Mouse (Mus musculus) neural tube, embryonic 11.5 days (tissue): Measurements from ENCODE around the gene Coro6. TPM values are rescaled to one million over a fixed set of nuclear protein-coding genes. Genes with fewer than 3 reads are reported as not detected.

Experiments
- ATAC-seq: fragments of 200-750 bp; cut with Nextera tagmentation; 2 replicates; pipeline ENCODE4 v1.8.0; 2017; ENCODE audit warnings: moderate number of reproducible peaks, mild to moderate bottlenecking, moderate TSS enrichment, moderate library complexity; ENCODE audit not compliant: insufficient read depth, low FRiP score, low TSS enrichment
- DNase-seq: peaks from one replicate; pipeline ENCODE4 v3.0.0-alpha.2; 2015; ENCODE audit warnings: low spot score
- H3K27ac ChIP-seq: fragments of 300-500 bp; sonication (generic); 2 replicates; pipeline ENCODE4 v1.5.1; 2014; ENCODE audit warnings: low read depth, mild to moderate bottlenecking, low read length
- H3K27me3 ChIP-seq: fragments of 300-500 bp; sonication (generic); 2 replicates; pipeline ENCODE4 v1.6.1; 2014; ENCODE audit warnings: mild to moderate bottlenecking, low read length, mixed read lengths; ENCODE audit not compliant: control insufficient read depth, insufficient read depth
- H3K36me3 ChIP-seq: fragments of 300-500 bp; sonication (generic); 2 replicates; pipeline ENCODE4 v1.6.1; 2014; ENCODE audit warnings: mild to moderate bottlenecking, low read length, moderate library complexity, mixed read lengths; ENCODE audit not compliant: control insufficient read depth, insufficient read depth
- H3K4me1 ChIP-seq: fragments of 300-500 bp; sonication (generic); 2 replicates; pipeline ENCODE4 v1.6.1; 2014; ENCODE audit warnings: low read length, mixed read lengths; ENCODE audit not compliant: control insufficient read depth, insufficient read depth
- H3K4me2 ChIP-seq: fragments of 300-500 bp; sonication (generic); 2 replicates; pipeline ENCODE4 v1.6.1; 2014; ENCODE audit warnings: low read depth, mild to moderate bottlenecking, moderate library complexity
- H3K4me3 ChIP-seq: fragments of 300-500 bp; sonication (generic); 2 replicates; pipeline ENCODE4 v1.5.1; 2014; ENCODE audit warnings: low read depth, low read length
- H3K9ac ChIP-seq: fragments of 300-500 bp; sonication (generic); 2 replicates; pipeline ENCODE4 v1.6.1; 2014; ENCODE audit warnings: mild to moderate bottlenecking, low read length
- H3K9me3 ChIP-seq: fragments of 300-500 bp; sonication (generic); 2 replicates; pipeline ENCODE4 v1.6.1; 2016; ENCODE audit warnings: low read length; ENCODE audit not compliant: control insufficient read depth
- WGBS: fragments of 180-500 bp; shearing (Covaris S2); extraction: QIAGEN DNeasy Blood & Tissue Kit; methylation state at CpG from one replicate; pipeline ENCODE4 v1.1.7; 2014; 5-methylcytosine and 5-hydroxymethylcytosine counted together
- polyA plus RNA-seq: library from polyadenylated mRNA; unstranded; fragments of >200 nt; fragmentation: Nextera tagmentation; extraction: Ambion mirVana; gene quantifications from 2 replicates; pipeline ENCODE4 v1.2.1, GENCODE M21; 2014

Gene Coro6
- polyA plus RNA-seq, 1 experiment from 2014 or later, result 0.41 TPM

- no peaks in the 10 kb centered on the region for H3K9me3 ChIP-seq
- DNase-seq, result peak; percentile 4
- 88% methylated on average over 6 of the region's 6 CpGs for WGBS
Observed at GRCm38 (mm10) chr11:77456866-77457265, 5.3 kb upstream of the Coro6 start.

GRCm38 (mm10) chr11:77461856-77462255, 355 bp upstream of the Coro6 start:
- peak overlapping the region; percentile 80 for H3K4me2 ChIP-seq
- H3K36me3 ChIP-seq, result no peaks in the 10 kb centered on the region
- peak overlapping the region; percentile 47 for H3K4me3 ChIP-seq
- 2% methylated on average over 6 of the region's 6 CpGs for WGBS
- ATAC-seq, result no peak
- H3K27me3 ChIP-seq, result peaks cover 36% of the 10 kb centered on the region
- H3K4me1 ChIP-seq, result no peaks in the 10 kb centered on the region
- H3K9me3 ChIP-seq, result no peaks in the 10 kb centered on the region
- no peak overlapping the region for H3K9ac ChIP-seq
- no peak overlapping the region for H3K27ac ChIP-seq
- no peak for DNase-seq

More at GRCm38 (mm10) chr11:77456866-77457265, 5.3 kb upstream of the Coro6 start:
- no peaks in the 10 kb centered on the region; the same call in 1 of the 2 replicates for H3K36me3 ChIP-seq
- no peak overlapping the region for H3K4me2 ChIP-seq
- H3K4me1 ChIP-seq, result no peaks in the 10 kb centered on the region
- H3K27me3 ChIP-seq, result peaks cover 2% of the 10 kb centered on the region
- H3K27ac ChIP-seq, result no peak overlapping the region
- no peak for ATAC-seq
- H3K4me3 ChIP-seq, result no peak overlapping the region
- no peak overlapping the region for H3K9ac ChIP-seq

GRCm38 (mm10) chr11:77463101-77463445, 862 bp downstream of the Coro6 start:
- H3K9ac ChIP-seq, result no peak overlapping the region
- H3K4me2 ChIP-seq, result peak overlapping the region; percentile 80

DNA sequence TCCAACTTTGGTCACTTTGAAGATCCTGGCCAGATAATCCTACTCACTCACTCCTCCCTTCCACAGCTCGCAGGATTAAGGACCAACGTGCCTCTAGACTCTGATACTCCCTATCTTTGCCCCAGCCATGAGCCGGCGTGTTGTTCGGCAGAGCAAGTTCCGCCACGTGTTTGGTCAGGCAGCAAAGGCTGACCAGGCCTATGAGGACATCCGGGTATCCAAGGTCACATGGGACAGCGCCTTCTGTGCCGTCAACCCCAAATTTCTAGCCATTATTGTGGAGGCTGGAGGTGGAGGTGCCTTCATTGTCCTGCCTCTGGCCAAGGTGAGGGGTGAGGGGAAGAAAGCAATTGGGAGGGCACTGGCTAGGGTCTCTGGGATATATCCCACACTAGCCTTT, 1.6 kb downstream of the Coro6 start:
- Histone ChIP-seq H3K9ac (no peak overlapping the region), H3K4me3 (no peak overlapping the region), H3K36me3 (no peaks in the 10 kb centered on the region), H3K9me3 (no peaks in the 10 kb centered on the region), H3K27ac (no peak overlapping the region), H3K27me3 (peaks cover 46% of the 10 kb centered on the region), H3K4me1 (no peaks in the 10 kb centered on the region), H3K4me2 (no peak overlapping the region)
- no peak for DNase-seq
- no peak for ATAC-seq
- WGBS, result 80% methylated on average over 10 of the region's 10 CpGs

More at GRCm38 (mm10) chr11:77463101-77463445, 862 bp downstream of the Coro6 start:
- WGBS, result 45% methylated on average over 8 of the region's 8 CpGs
- no peak overlapping the region for H3K4me3 ChIP-seq
- H3K36me3 ChIP-seq, result no peaks in the 10 kb centered on the region
- no peak overlapping the region for H3K27ac ChIP-seq
- H3K27me3 ChIP-seq, result peaks cover 46% of the 10 kb centered on the region
- no peak for ATAC-seq
- no peaks in the 10 kb centered on the region for H3K4me1 ChIP-seq
- no peak for DNase-seq
- no peaks in the 10 kb centered on the region for H3K9me3 ChIP-seq

DNA sequence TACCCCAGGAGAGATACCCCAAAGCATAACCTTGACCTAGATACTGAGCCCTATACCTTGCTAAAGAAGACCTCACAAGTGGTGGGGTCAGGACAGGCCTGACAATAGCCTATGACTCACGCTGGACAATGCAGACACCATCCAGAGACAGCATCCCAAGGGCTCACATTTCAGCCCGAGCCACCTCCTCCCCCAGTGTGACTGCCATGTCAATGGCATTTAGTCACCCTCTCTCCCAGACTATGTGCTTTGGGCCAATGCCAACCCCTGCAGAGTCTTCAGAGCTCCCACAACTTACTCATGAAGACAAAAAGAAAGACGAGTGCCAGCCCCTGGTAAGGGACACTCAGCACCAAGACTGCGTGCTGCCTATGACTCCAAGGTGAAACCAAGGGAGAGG, 2.5 kb downstream of the Coro6 start:
- no peak overlapping the region for H3K4me2 ChIP-seq
- H3K9ac ChIP-seq, result no peak overlapping the region
- DNase-seq (no peak), ATAC-seq (no peak)
- no peaks in the 10 kb centered on the region for H3K36me3 ChIP-seq
- no peak overlapping the region for H3K27ac ChIP-seq
- H3K4me1 ChIP-seq, result no peaks in the 10 kb centered on the region
- H3K4me3 ChIP-seq, result no peak overlapping the region
- H3K27me3 ChIP-seq, result peaks cover 46% of the 10 kb centered on the region
- 49% methylated on average over 4 of the region's 4 CpGs for WGBS
- no peaks in the 10 kb centered on the region for H3K9me3 ChIP-seq

DNA sequence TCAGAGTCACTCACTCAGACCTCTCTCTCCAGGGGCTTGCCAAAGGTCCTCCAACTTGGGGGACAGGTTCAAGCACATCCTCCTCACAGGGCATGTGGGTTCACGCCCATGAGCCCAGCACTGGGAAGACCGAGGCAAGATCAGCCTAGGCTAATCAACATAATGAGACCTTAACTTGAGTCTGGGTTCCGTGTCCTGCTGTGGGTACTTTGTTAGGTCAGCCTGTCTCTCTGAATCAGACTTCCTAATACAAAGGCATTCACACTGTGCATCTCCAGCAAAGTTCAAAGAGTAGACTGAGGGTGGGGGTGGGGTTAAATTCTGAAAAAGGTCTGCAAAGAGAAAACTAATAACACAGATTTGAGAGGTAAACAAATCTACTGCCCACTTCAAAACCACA, 2.9 kb downstream of the Coro6 start:
- ATAC-seq, result no peak
- Histone ChIP-seq H3K4me1 (no peaks in the 10 kb centered on the region), H3K4me2 (no peak overlapping the region), H3K4me3 (no peak overlapping the region), H3K27me3 (peaks cover 46% of the 10 kb centered on the region), H3K9ac (no peak overlapping the region), H3K36me3 (no peaks in the 10 kb centered on the region), H3K27ac (no peak overlapping the region), H3K9me3 (no peaks in the 10 kb centered on the region)
- WGBS, result 51% methylated on average over 3 of the region's 3 CpGs
- no peak for DNase-seq

- no peak for ATAC-seq
- 41% methylated on average over 9 of the region's 9 CpGs for WGBS
Observed at GRCm38 (mm10) chr11:77466544-77466943, 4.3 kb downstream of the Coro6 start.

GRCm38 (mm10) chr11:77467157-77467556, 4.9 kb downstream of the Coro6 start:
- ATAC-seq (no peak), DNase-seq (peak; percentile 53)
- Histone ChIP-seq H3K9ac (no peak overlapping the region), H3K27me3 (peaks cover 40% of the 10 kb centered on the region), H3K36me3 (peaks cover 5% of the 10 kb centered on the region), H3K4me3 (no peak overlapping the region), H3K27ac (no peak overlapping the region), H3K4me2 (no peak overlapping the region), H3K4me1 (no peaks in the 10 kb centered on the region), H3K9me3 (no peaks in the 10 kb centered on the region)
- 4% methylated on average over 25 of the region's 25 CpGs for WGBS

More at GRCm38 (mm10) chr11:77466544-77466943, 4.3 kb downstream of the Coro6 start:
- Histone ChIP-seq H3K9me3 (no peaks in the 10 kb centered on the region), H3K4me2 (no peak overlapping the region), H3K9ac (no peak overlapping the region), H3K27ac (no peak overlapping the region), H3K4me1 (no peaks in the 10 kb centered on the region), H3K4me3 (no peak overlapping the region), H3K36me3 (no peaks in the 10 kb centered on the region; the same call in 1 of the 2 replicates), H3K27me3 (peaks cover 46% of the 10 kb centered on the region)
- no peak for DNase-seq

DNA sequence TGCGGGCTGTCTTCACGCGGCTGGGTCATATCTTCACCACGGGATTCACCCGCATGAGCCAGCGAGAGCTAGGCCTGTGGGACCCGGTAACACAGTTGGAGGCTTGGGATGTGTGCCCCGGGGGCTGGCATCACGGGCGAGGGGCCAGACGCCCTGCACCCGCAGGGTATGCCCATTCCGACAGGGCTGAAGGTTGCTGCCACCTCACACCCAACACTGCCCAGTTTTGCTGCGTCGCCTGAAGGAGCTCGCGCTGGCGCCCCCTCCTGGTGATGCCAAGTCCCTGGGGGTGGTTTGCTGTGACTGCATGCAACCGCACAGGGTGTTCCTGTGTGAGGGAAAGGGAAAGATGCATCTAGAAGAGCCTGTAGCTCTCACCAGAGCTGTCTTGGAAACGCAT, 5.6 kb downstream of the Coro6 start:
- peaks cover 9% of the 10 kb centered on the region for H3K36me3 ChIP-seq
- no peak overlapping the region for H3K4me2 ChIP-seq
- no peak overlapping the region for H3K4me3 ChIP-seq
- no peaks in the 10 kb centered on the region for H3K4me1 ChIP-seq
- peaks cover 36% of the 10 kb centered on the region for H3K27me3 ChIP-seq
- no peaks in the 10 kb centered on the region for H3K9me3 ChIP-seq
- ATAC-seq (no peak), DNase-seq (peak; percentile 74)
- H3K27ac ChIP-seq, result no peak overlapping the region
- no peak overlapping the region for H3K9ac ChIP-seq
- WGBS, result 18% methylated on average over 20 of the region's 20 CpGs
